Mouse (Mus musculus): ENCODE measurements at regions not wholly inside any gene's neighbourhood (a gene's known extent, or its start where the extent isn't known, plus 50 kb on each side); places are given as distances from the start of the nearest gene placed in this dataset.

DNA sequence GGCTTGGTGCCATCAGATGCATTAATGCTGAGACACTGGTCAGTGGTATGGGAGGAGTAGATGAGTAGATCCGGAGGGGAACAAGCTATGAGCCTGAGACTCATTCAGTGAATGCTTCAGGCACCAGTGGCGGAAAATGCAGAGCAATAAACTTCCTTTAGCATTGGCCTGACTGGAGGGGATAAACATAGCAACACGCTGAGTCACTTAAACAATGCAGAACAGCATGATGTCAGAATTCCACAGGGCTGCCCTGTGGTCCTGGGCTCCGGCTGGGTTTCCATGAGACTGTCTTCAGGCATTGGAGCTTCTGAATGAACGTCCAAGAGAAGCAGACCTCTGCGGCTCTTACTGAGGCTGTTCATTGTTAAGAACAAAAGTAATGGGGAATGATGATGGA lies 145.4 kb upstream of the Gm10181 start:
- DNase-seq (ENCODE audit: low read depth) = peak; percentile 29
- TF ChIP-seq POLR2A (IDR thresholded peaks at IDR 0.05; ENCODE audit: borderline replicate concordance, extremely low read depth, insufficient read depth, insufficient read length, poor library complexity, severe bottlenecking) (no peak), CTCF (IDR thresholded peaks at IDR 0.05; ENCODE audit: borderline replicate concordance, extremely low read depth, insufficient read depth, insufficient read length) (no peak)

DNA sequence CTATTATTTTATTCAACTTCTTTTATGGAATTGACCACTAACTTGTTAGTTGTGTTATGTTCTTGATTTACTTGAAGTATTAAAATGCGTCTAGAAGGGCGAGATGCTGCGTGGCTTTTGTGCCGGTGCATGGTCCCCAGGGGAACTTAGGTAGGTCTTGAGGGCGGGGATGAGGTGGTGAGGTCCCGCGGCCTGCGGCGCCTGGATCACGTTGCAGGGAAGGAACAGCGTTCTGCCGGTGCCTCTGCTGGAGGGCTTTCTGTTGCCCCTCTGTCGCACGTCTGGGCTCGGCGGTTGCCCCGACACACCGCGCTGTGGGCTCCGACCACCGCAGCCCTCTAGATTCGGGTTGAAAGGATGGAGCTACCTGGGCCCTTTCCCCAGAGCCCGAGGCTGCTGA lies 136.7 kb upstream of the Gm10181 start:
- DNase-seq (ENCODE audit: low read depth) = no peak
- no peak for TF ChIP-seq POLR2A (IDR thresholded peaks at IDR 0.05; ENCODE audit: borderline replicate concordance, extremely low read depth, insufficient read depth, insufficient read length, poor library complexity, severe bottlenecking)
- TF ChIP-seq CTCF (IDR thresholded peaks at IDR 0.05; ENCODE audit: borderline replicate concordance, extremely low read depth, insufficient read depth, insufficient read length) = no peak

DNA sequence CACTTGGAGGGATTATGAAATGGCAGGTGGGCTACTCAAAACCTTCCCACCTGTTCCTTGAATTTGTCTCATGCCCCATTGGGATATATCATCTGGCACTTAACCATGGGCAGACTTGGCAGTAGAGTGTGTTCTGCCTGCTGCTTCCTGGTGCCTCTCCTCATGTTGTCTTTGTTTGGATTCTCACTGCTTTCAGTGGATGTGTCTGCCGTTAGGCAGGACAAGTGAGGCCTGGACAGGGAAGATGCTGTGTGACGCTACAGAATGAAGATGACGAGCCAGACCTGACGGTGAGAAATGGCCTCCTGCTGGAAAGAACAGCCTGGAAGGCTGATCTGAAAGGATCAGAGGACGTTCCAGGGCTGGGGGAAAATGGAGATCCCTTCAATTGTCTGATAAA lies 133.6 kb upstream of the Gm10181 start:
- DNase-seq (ENCODE audit: low read depth) = no peak
- no peak for TF ChIP-seq CTCF (IDR thresholded peaks at IDR 0.05; ENCODE audit: borderline replicate concordance, extremely low read depth, insufficient read depth, insufficient read length)
- no peak for TF ChIP-seq POLR2A (IDR thresholded peaks at IDR 0.05; ENCODE audit: borderline replicate concordance, extremely low read depth, insufficient read depth, insufficient read length, poor library complexity, severe bottlenecking)

DNA sequence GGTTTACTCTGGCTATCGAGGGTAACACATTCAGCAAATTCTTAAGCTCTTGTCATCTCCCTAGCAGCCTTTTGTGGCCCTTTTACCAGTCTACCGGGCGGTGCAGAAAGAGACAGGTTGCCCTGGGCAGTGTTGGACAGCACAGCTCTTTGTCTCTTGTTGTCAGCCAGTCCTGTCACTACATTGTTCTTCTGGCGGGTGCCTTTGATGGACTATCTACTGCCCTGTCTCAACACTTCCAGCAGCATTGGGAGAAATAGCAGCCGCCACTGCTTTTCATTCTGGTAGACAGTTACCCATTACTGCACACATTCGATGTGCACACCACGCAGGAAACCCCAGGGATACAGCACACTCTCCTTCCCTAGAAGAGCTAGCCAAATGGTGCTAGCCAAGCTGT lies 132.7 kb upstream of the Gm10181 start:
- peak; percentile 22 for DNase-seq (ENCODE audit: low read depth)
- TF ChIP-seq POLR2A (IDR thresholded peaks at IDR 0.05; ENCODE audit: borderline replicate concordance, extremely low read depth, insufficient read depth, insufficient read length, poor library complexity, severe bottlenecking) (no peak), CTCF (IDR thresholded peaks at IDR 0.05; ENCODE audit: borderline replicate concordance, extremely low read depth, insufficient read depth, insufficient read length) (no peak)

DNA sequence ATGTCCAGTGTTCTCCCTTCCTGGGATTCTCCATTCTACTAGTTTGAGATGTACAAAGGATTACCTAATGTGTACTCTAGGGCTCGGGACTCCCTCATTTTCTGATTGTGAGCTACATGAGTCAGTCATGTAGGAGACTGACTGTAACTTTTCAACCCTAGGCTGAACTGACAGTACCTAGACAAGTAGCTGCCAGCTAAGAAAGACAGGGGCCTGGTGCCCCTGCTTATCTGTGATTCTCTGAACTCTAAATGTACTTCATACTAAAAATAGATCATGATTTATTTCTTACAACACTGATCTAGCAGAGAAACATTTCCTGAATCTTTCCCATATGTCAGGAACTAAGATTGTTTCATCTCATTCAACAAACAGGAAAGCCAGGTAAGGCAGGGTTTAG lies 125.9 kb upstream of the Gm10181 start:
- TF ChIP-seq CTCF (IDR thresholded peaks at IDR 0.05; ENCODE audit: borderline replicate concordance, extremely low read depth, insufficient read depth, insufficient read length) = no peak
- TF ChIP-seq POLR2A (IDR thresholded peaks at IDR 0.05; ENCODE audit: borderline replicate concordance, extremely low read depth, insufficient read depth, insufficient read length, poor library complexity, severe bottlenecking) = no peak
- DNase-seq (ENCODE audit: low read depth) = no peak

DNA sequence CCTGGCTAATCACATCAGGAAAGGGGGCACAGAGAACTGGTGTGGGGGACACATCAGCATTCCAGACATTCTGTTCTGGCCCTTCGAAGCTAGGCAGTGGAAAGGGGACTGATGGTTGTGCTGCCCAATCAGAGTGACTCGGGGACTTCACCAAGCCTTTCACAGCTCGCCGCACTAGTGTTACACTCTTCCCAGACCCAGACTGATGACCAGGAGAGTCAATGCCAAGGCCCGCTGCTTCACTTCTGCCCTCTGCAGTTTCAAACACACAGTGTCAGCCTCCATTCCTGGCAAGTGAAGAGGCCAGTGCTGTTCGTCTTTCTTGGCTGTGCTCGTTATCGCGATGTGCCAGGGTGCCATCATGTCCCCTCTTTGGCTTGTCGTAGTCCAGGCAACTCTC lies 121.7 kb upstream of the Gm10181 start:
- no peak for TF ChIP-seq CTCF (IDR thresholded peaks at IDR 0.05; ENCODE audit: borderline replicate concordance, extremely low read depth, insufficient read depth, insufficient read length)
- no peak for DNase-seq (ENCODE audit: low read depth)

DNA sequence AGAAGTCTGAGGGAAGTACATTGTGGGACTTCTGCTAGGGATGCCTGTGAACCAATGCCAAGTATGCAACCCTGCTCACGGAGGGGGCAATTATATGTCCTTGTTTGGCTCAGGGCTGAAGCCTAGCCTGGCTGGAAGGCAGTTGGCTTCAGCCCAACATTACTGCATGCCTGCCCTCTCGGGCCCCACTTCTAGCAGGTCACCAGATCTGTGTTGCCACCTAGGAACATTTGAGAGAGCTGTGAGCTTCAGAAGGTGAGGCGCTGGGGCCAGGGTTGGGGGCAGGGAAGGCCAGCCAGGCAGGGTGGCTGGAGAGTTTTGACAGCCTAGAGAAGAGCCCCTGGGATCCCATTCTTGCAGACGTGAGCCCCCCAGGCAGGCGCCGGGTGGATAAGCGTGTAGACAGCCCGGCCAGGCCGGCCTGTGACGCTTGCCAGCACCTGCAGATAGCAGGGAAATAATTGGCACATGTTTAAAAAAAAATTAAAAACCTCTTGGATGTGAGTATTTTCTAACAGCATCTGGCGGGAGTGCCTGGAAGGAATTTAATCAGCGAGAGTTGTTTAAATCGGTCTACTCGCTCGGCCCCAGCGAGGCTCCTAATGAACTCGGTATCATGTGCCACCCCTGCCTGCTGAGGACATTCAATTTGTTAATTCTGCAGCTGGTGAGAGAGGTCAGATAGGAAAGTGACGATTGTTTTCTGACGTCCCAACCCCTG lies 115.0 kb upstream of the Gm10181 start:
- no peak for TF ChIP-seq POLR2A (IDR thresholded peaks at IDR 0.05; ENCODE audit: borderline replicate concordance, extremely low read depth, insufficient read depth, insufficient read length, poor library complexity, severe bottlenecking)
- TF ChIP-seq CTCF (IDR thresholded peaks at IDR 0.05; ENCODE audit: borderline replicate concordance, extremely low read depth, insufficient read depth, insufficient read length) = no peak
- peak; percentile 90 for DNase-seq (ENCODE audit: low read depth)

DNA sequence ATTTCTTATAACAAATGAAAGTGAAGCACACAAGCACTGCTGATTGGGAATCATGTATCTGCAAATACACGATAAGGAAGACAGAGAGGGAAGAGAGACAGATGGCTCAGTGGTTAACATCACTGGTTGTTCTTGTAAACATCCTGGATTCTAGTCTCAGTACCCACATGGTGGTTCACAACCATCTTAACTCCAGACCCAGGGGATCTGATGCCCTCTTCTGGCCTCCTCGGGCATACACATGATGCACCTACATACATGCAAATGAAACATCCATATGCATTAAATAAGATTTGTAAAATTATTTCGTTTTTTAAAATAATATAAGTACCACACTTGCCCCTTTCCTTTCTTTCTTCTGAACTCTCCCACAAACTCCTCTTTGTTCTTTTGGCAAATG lies 106.4 kb upstream of the Gm10181 start:
- no peak for DNase-seq (ENCODE audit: low read depth)
- TF ChIP-seq CTCF (IDR thresholded peaks at IDR 0.05; ENCODE audit: borderline replicate concordance, extremely low read depth, insufficient read depth, insufficient read length) (no peak), POLR2A (IDR thresholded peaks at IDR 0.05; ENCODE audit: borderline replicate concordance, extremely low read depth, insufficient read depth, insufficient read length, poor library complexity, severe bottlenecking) (no peak)

DNA sequence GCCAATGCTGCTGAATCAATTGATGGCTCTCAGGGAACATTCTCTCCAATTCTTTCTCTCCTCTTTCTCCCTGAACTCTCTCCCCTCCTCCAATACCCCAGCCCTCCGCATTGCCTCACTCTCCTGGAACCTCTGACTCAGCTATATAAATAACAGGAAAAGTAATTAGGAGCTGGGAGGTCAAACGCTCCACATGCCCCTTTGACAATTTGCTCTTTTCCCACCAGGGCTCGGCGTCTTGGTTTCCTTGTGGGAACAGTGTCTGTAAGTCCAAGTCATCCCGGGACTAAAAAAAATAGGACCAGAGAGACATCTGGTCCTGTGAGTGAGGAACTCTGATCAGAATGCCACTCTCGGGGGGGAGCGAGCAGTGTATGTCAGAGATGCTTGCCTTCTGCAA lies 94.7 kb upstream of the Gm10181 start:
- DNase-seq (ENCODE audit: low read depth) = no peak
- TF ChIP-seq CTCF (IDR thresholded peaks at IDR 0.05; ENCODE audit: borderline replicate concordance, extremely low read depth, insufficient read depth, insufficient read length) (no peak), POLR2A (IDR thresholded peaks at IDR 0.05; ENCODE audit: borderline replicate concordance, extremely low read depth, insufficient read depth, insufficient read length, poor library complexity, severe bottlenecking) (no peak)

DNA sequence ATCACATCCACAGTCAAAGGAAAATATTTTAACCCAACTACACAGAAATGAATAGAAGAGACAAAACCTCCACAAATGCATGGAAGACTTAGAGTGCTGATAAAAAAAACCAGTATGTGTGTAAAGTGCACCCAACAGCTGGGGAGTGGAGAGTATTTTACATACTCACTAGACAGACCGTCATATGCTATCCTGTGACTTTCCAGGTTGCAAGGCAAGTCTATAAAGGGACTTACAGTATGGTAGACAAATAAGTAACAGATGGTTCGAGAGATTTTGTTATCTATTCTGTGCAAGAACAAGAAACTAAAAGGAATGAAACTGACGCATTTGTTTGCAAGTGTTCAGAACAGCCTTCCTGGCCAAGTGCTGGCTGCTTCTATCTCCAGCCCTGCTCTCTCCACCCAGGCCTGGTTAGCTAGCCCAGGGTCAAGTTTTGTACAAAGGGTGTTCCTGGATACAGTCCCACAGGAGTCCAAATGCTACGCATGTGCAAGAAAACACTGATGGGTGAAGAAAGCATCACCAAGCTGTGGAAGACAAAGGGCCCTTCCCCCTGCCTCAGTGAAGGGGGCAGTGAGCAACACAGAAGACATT lies 68.0 kb upstream of the Gm10181 start:
- no peak for TF ChIP-seq POLR2A (IDR thresholded peaks at IDR 0.05; ENCODE audit: borderline replicate concordance, extremely low read depth, insufficient read depth, insufficient read length, poor library complexity, severe bottlenecking)
- no peak for TF ChIP-seq CTCF (IDR thresholded peaks at IDR 0.05; ENCODE audit: borderline replicate concordance, extremely low read depth, insufficient read depth, insufficient read length)
- peak; percentile 24 for DNase-seq (ENCODE audit: low read depth)

DNA sequence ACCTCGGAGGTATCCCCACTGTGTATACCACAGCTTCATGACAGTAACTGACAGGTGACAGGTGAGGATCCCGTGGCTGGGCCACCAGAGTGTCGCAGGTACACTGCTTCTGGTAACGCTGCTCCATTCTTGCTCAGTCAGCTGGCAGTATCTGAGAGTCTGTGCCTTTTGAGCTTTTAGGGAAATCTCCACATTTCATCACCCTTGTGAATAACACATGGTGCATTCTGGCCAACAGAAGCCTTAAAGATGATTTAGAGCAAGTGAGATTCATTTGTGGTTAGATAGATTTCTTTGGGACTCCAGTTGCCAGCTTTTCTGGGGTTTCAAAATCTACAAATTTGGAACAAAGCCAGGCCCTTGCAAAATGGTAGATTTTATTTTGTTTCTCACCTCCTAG lies 66.8 kb upstream of the Gm10181 start:
- TF ChIP-seq CTCF (IDR thresholded peaks at IDR 0.05; ENCODE audit: borderline replicate concordance, extremely low read depth, insufficient read depth, insufficient read length) (no peak), POLR2A (IDR thresholded peaks at IDR 0.05; ENCODE audit: borderline replicate concordance, extremely low read depth, insufficient read depth, insufficient read length, poor library complexity, severe bottlenecking) (no peak)
- no peak for DNase-seq (ENCODE audit: low read depth)

DNA sequence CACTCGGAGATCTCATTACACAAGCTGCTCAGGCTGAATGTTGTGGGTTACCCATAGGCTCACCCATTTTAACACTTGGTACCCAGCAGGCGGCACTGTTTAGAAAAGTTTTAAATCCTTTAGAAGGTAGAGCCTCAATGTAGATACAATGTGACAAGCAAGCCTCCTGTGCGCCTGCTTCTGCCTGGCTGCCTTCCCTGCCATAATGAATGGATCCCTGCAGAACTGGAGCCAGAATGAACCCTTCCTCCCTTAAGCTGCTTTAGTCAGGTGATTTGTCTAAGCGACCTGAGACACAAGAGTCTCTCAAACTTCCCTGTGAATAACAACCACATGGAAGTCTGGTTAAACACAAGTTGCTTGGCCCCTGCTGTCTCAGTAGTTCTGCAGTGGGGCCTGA lies 64.7 kb upstream of the Gm10181 start:
- no peak for TF ChIP-seq POLR2A (IDR thresholded peaks at IDR 0.05; ENCODE audit: borderline replicate concordance, extremely low read depth, insufficient read depth, insufficient read length, poor library complexity, severe bottlenecking)
- TF ChIP-seq CTCF (IDR thresholded peaks at IDR 0.05; ENCODE audit: borderline replicate concordance, extremely low read depth, insufficient read depth, insufficient read length) = no peak
- peak; percentile 15 for DNase-seq (ENCODE audit: low read depth)
